Mouse (Mus musculus) testis, adult 2 months (tissue): ENCODE measurements around the gene Trim80.

Experiments used
- CTCF ChIP-seq: fragments of 200-500 bp; IDR thresholded peaks from 2 replicates; pipeline ENCODE4 v1.5.1; 2012; ENCODE audit warnings: low read depth, mild to moderate bottlenecking, inconsistent platforms, low read length, moderate library complexity; ENCODE audit not compliant: control insufficient read depth, insufficient read depth, insufficient replicate concordance
- POLR2A ChIP-seq: fragments of 200-500 bp; IDR thresholded peaks from 2 replicates; pipeline ENCODE4 v1.6.1; 2012; ENCODE audit warnings: low read depth, mild to moderate bottlenecking, inconsistent platforms, low read length, moderate library complexity; ENCODE audit not compliant: control insufficient read depth

- TF ChIP-seq POLR2A (no peak), CTCF (no peak)
These were observed 13.0 kb downstream of the Trim80 start for GRCm38 (mm10) chr11:115453306-115453705.
